Mouse (Mus musculus): Measurements from ENCODE around the gene C2cd2l.

Gene C2cd2l

GRCm38 (mm10) chr9:44261388-44261787, 58.7 kb downstream of the C2cd2l start:
- DNase-seq: no peak

Data from spleen, adult 18-20 months (tissue).